Mouse (Mus musculus) spleen, postnatal 4 days (tissue): Measurements from ENCODE around the gene Dlk1.

Experiments
- DNase-seq, 2 experiments: peaks; one replicate each; pipeline ENCODE4 v3.0.0; 2022; ENCODE audit warnings: low spot score in 2 of 2

Gene Dlk1

DNA sequence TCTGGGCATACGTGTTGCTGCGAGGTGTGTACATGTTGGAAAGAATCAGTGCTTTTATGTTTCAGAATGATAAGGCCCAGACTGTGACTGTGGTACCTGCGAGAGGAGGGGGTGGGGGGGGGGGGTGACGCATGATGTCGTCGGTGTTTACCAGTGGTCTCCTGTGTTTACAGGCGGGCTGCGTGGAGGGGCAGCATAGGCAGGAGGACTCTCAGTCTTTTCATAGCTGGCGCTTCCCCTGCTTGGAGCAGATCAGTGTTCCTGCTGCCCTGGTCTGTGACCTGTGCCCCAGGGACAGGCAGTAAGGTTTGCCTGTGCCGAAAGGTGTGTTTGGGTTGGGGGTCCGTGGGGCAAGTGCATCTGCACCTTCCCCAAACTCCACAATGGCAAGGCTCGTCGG lies at the start of gene Dlk1:
Dlk1 (plus strand) TSS at position 232 of the 400 bp plus-strand sequence.
- DNase-seq: no peak

DNA sequence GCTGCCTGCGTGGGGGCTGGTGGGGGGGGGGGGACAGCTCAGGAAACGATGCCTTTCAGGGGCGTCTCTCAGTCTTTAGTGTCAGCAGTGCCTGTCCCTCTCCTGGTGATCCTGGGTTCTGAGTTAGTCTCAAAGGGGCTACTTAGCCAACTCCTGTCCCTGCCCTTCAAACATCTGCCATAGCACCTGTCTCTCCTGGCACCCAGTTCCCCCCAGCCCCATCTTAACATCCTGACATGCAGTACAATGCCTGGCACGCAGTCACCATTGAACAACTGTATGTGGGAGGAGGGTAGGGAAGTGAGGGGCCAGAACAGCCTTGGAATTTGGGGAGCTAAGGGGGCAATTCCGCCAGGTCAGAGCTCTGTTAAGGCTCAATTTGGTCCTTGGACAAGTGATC lies 49.7 kb upstream of the Dlk1 start:
- DNase-seq: no peak

DNA sequence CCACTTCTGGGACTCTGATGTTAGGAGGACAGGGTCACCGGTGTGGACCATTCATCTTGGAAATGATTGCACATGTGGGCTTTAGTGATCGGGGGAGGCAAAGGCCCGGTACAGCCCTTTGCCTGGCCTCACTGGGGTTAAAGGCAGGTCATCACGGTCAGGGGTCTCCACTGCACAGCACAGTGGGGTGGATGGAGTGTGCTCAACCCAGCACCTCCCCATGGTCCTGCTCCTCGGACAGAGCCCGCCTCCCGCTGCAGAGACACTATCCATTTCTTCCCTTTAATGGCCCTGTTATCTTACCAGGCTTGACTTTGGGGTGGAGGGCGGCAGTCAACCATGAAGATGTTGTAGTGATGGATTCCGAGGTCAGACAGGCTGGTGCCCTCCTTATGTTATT lies 48.9 kb upstream of the Dlk1 start:
- no peak for DNase-seq

DNA sequence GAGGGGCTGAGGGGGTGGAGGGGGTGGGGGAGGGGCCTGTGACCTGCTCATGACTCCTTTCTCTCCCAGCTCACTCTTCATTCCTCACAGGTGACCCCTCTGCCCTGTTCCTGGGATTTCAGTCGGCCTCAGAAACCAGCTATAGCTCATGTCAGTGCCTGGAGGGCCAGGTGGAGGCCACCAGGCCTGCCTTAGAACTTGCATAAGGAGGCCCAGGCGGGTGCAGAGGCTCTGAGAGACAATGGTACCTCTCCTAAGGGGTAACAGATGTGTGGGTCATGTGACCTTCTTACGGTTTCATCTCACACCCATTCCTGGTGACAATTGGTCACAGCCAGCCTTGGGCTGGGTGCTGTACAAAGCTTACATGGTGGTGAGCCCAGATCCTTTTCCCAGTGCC lies 46.6 kb upstream of the Dlk1 start:
- no peak for DNase-seq

DNA sequence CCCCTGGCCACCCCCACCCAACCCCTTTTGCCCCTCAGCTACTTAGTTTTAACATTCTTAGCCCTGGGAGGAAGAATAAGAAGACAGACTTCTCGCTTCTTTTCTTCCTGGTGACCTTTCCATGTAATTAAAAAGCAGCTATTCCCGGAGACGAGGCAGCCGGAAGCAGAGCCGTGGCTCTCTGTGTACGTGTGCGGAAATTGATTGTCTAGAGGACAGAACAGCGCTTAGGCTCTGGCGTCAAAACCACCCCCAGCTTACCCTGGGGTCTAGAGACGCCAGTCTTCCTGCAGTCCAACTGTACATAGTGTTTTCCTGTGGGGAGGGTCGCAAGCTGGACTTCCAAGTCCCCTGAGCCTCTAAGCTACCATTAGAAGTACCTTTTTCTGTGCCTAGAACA lies 41.9 kb upstream of the Dlk1 start:
- DNase-seq: no peak

DNA sequence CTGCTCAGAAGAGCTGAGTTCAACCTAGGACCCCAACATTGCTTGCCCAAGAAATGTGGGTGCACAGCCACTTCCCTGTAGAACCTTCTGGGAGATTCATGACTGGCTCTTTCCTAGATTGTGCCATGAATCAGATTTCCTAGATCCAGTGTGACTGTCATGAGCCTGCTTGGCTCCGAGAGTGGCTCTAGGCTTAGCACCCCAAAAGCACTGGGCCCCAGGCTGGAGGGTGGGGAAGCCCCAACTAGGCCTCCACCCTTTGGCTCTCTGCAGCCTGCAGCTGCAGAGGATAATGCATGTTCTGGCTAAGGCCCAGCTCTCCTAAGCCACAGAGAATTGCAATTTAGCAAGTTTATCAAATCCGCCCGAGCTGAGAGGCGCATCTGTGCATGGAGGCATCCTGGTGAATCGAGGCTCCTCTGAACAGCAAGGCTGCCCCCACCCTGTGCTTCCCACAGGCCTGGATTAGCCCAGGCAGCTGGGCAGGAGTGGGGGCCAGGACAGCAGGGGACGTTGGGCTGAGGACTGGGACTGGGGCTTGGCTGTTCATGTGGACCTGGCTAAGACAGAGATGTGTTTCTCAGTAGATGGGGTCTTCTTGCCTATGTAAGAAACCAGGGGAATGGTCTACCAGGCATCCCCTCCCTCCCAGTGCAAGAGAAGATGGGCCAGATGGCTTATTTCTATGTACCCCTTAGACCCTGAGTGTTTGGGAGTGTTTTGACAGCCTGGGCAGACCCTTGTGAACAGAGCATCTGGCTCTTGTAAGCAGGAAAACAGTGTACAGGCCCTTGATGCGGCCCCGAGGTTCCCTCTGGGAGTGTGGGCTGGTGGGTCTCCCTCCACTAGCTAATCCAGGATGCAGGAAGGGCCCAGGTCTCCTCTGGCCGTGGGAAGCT lies 41.2 kb upstream of the Dlk1 start:
- DNase-seq: no peak

DNA sequence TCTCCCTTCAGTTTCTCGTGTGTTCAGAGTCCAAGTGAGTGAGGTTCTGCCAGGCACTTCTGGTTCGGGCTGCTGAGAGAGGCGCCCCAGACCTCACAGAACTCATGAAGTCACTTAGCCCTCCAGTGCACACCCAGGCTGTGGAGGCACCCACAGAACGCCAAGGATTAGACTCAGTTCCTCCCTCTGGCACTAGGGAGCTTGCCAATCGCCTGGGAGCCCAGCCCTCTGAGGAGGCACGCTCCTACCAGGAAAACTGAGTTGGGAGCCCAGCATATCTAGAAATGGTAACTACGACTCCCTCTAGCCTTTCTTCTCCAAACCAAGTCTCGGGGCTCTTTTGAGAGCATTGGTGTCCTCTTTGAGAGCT lies 40.6 kb upstream of the Dlk1 start:
- DNase-seq: no peak

DNA sequence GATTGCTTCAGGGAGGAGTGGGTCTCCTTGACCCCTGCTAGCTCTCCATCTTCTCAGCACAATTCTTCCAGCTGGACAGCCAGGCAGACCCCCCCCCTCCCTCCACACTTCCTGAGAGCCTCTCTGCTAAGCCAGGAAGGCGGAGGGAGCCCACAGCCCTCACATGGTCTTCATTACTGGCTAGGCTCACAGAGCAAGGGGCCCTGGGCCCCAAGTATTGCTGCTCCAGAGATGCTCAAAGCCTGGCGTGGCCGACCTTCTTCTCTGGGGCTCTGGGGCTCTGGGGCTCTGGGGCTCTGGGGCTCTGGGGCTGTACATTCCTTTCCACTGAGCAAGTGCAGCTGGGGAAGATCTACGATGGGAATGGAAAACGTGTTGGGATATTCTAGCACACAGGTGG lies 39.9 kb upstream of the Dlk1 start:
- DNase-seq: no peak

DNA sequence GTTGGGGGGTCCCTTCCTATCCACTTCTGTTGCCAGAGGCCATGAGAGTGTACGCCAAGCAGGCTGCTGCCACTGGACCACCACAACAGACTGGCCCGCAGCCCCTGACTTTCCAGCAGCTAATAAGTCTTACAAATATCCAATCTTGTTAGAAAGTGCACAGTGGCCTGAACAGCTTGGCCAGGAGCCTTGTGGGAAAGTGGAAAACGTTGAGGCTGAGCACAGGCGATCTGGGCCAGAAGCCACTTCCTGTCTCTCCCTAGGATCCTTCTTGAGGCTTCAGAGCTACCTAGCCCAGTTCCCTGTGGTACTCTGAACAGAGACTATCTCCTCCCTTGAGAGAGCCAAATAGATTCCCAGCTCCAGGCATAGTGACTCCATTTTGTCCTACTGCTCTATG lies 39.3 kb upstream of the Dlk1 start:
- DNase-seq: no peak

DNA sequence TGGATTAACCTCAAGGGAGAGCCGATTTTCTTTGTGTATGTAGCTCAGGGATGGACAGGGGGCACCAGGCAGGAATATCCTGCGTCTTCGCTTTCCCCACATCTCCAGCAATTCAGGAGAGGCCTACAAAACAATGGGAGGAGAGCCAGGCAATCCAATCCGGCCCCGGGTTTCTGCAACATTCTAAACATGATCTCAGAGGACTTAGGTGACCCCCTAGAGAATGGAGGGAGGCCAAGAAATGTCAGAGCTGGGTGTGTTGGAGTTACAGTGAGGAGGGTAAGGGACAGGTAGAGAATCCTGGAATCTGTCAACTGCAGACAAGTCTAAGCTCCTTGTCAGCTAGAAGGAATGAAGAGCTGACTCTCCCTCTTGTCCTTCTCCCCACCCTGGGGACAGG lies 35.9 kb upstream of the Dlk1 start:
- DNase-seq: no peak

DNA sequence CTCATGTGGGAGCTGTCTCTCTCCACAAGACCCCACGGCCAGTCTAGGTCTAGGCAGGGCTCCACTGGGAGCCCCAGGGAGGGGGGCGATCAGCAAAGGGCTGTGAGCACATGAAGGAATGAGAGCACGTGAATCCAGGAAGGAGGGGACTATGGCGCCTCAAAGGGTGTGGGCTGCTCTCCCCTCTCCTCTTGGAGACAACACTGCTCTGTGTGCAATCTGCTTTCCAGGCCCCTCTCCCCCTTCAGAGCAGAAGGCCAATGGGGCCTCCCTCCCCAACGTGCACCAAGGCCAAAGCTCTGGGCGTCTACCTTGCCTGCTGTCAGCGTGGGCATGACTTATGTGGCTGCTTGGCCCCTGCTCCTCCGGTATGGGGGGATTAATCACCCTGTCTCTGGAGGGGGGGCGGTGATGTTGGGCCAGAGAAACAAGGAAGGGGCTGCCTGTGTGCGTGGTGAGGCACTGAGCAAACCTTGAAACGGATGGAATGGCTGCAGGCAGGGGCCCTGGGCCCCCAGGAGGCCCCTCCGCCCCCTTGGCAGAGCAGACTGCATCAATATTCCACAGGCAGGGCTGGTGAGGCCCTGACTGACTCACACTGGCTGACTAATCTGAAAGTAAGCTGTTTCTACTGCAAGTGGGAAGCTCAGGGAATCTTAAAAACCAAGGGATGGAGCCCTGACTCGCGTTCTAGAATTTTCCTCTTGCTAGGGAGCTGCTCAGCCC lies 35.0 kb upstream of the Dlk1 start:
- DNase-seq: no peak

DNA sequence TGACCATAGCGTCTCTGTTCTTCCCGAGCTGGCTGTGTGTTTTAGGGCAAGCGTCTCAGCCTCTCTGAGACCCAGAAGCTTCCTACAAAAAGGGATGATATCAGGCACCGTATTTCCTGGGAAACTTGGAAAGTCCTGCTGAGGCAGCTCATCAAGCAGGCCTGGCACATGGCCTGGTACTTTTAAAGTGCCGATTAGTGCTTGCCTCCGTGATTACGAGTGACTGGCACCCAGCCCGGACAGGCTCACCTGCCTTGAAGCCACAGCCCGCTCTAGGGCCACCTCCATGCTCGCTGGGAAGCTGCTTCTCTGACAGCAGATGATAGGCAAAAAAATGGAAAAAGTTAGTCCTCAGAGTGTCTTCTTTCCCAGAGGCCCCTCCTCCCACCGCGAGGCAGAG lies 32.6 kb upstream of the Dlk1 start:
- no peak for DNase-seq

DNA sequence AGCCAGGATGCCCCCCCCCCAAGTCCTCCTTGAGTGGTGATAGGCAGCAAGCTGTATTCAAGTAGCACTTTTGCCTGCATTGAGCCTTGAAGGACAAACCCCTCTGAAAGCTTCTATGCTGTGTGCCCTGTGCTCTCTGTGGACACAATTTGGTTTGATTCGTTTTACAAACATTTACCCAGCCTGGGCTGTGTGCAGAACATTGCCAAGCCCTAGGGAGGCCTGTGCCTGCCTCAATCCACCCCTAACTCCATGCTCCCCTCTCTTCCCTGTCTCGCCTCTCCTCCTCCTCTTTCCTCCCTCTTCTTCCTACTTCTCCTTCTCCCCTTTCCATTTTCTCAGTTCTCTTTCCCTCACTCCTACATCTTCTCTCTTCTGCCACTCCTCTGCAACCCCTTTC lies 29.5 kb upstream of the Dlk1 start:
- DNase-seq: no peak

DNA sequence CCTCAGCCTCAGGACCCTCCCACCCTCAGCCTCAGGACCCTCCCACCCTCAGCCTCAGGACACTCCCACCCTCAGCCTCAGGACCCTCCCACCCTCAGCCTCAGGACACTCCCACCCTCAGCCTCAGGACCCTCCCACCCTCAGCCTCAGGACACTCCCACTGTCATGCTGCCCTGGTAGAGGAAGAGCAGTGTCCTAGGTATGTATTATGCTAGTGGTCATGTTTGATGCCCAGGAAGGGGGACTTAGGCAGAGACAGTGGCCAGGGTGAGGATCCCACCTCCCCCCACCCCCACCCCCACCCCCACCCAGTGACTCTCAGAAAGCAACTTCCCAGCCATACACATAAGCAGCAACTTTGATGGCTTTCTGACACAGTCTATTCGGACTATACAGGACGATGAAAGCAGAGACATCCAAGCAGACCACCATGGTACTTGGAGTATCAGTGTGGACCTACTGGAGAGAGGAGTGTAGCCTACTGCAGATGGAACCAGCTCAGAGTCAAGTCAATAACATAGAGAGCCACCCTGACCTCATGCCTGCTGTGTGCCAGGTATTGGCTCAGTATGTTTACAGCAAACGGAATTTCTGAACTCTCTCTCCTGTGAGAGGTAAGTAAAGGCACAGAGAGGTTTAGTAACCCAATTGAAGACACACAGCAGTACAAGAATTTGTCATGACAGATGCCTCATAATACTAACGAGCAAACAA lies 28.8 kb upstream of the Dlk1 start:
- no peak for DNase-seq

DNA sequence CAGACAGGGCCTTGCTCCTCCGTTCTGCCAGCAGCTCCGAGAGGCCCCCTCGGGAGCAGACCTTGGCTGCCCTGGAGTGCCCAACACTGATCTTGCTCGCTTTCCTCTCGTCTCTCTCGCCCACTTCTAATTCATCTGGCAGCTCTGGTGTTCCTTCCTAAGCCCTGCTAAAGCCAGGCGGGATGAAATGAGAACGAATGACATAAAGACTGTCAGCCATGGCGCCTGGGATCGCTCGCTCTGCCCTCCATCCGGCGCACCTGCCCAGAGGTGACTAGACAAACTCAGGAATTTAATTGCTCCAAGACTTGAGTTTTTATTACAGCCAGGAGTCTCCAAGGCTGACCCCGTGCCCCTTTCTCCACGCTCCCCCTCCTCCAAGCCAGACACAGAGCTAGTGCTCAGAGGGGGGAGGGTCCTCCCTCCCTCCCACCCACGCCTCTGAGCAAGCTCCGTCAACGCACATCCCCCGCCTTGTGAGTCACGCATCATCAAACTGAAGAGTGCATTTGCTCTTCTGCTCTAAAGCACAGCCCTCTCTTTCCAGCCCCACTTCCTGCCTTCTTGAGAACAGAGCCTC lies 27.8 kb upstream of the Dlk1 start:
- no peak for DNase-seq

DNA sequence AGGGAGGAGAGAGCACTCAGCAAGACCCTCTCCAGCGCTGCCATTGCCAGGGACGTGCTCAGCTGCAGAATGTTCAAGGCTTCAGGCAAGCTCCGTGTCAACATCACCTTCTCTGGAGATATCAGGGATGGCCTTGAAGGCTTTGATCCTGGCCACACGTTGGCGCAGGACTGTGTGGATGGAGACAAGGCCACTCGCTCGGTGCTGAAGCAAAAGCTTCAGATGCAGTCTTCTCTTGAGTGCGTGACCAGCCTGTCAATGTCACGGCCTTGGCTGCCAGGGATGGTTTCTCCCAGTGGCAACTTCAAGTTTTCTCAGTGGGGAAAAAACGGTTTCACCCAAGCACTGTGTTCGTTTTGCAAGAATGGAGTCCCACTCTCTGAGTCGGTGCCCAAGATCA lies 26.6 kb upstream of the Dlk1 start:
- DNase-seq: no peak

DNA sequence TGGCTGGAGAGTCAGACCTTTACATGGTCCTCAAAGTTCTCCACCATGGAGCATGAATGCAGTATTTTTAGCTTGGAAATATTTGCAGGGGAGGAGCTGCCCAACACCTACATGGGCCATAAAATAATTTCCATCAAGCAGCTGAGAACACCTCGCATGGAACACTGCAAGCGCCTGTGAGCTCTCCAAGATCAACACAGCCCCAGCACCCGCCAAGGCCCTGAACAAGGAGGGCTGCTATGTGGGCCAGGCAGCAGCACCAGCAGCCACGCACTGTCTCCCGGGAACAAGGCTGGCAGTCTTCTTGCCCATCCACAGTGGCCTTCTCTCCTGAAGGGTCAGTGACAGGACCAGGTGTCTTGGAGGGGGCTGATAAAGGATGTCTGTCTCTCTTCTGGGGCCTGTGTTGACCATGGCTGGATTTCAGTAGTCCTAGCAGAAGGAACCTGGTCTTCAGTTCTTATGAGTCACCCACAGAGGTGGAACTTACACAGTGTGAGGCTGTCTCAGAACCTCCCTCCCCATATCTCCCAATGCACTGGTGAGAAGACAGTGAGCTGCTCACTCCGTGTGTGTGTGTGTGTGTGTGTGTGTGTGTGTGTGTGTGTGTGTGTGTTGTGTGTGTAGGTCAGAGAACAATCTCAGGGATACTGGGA lies 20.0 kb upstream of the Dlk1 start:
- DNase-seq: no peak

DNA sequence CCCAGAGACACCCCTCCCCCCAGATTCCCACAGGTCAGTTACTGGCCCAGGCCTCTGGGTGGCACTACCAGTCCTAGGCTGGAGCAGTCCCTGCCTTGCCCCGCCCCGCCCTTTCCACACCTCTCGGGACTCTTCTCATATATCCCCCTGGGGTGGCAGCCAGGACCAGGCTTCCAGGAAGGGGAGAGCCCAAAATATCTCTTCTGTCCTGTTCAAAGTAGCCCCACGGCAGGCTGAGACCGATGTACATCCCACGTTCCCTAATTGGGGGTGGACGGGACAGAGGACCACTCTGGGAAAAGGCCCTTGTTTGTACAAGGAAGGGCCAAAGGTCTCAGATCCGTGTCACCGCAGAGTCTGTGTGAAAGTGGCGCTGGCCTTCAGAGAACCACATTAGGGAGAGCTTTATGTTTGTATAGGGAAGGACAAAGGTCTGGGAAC lies 16.2 kb upstream of the Dlk1 start:
- peak in 1 of 2 experiments; percentile 35 for DNase-seq

DNA sequence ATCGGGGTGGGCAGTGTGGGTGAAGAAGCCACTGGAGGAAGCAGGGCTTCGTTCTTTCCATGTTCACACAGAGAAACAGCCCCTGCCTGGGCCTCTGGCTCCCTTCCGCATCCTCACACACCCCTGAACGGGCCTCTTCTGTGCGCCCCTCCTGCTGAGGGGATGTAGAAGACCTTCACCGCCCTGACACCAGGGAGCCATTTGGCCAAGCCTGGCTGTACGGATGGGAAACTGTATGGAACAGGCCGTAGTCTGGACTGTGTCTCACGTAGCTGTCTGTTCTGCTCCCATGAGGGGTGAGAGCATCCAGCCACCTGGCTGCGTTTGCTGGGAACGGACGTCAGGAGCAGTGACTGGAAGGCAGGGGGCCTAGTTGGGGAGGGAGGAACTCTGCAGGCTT lies 15.8 kb upstream of the Dlk1 start:
- no peak for DNase-seq

DNA sequence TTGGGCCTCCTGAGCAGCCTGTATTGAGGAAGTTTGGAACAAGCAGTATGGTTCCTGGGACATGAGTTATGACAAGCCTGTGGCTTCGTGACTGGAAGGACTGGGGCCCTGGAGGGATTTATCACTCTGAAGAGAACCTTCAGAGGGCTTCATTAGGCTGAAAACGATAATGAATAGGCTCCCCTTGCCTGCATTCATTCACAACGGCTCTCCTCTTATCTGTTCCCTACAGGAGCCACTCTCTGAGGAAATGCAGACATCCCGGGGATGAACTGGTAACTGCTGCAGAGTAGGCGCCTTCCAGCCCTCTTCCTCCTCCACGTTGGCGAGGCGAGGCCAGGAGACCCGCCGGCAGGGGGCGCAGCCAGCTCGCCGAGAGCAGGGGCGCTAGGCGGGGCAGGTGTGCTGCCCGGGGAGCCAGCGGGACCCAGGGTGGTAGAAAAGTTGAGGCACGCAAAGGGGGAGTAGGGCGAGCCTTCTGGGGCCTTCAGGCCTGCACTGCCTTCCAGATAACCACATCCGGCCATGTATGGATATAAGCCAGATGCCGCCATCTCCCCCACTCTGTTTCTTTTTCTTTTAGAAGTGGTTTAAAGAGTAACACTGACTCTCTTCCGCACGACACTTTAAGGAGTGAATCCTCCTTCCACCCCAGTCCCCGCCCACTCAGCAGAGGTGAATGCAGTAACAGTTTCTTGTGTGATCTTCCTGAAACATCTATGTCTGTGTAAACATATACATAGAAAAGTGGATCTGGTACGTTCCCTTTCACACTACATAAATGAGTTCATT lies 14.9 kb upstream of the Dlk1 start:
- peak; percentile 84 to 95 for DNase-seq

DNA sequence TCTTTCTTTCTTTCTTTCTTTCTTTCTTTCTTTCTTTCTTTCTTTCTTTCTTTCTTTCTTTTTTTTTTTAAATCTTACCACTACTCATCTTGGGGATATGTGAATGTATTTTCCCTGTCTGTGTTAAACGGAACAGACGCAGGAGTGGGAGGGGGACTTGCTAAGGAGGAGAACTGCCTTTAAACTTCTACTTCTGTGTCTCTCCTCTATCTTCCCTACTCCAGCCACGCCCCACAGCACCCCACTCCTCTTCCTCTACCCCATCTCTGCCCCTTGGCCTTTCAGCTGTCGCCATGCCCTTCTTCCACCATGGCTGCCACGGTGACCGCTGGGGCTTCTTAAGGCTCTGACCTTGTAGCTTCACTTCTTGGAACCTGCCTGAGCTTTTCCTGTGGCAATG lies 14.2 kb upstream of the Dlk1 start:
- no peak for DNase-seq
